Mouse (Mus musculus): ENCODE measurements around the gene Tmem37.
A peak's percentile ranks its signal among the peaks of the same experiment; 100 is the strongest.

The Tmem37 gene

GRCm38 (mm10) chr1:120093482-120094134, 19.7 kb upstream of the Tmem37 start:
- peak; percentile 60 for DNase-seq (ENCODE audit: low read depth, low spot score)

GRCm38 (mm10) chr1:120090880-120091570, 17.2 kb upstream of the Tmem37 start:
- DNase-seq (ENCODE audit: low read depth, low spot score) = no peak

- no peak for DNase-seq (ENCODE audit: low read depth, low spot score)
These were observed 15.3 kb upstream of the Tmem37 start for GRCm38 (mm10) chr1:120089180-120089579.

GRCm38 (mm10) chr1:120086644-120087043, 12.8 kb upstream of the Tmem37 start:
- DNase-seq (ENCODE audit: low read depth, low spot score) = no peak

GRCm38 (mm10) chr1:120085696-120086095, 11.8 kb upstream of the Tmem37 start:
- DNase-seq (ENCODE audit: low read depth, low spot score) = no peak

- DNase-seq (ENCODE audit: low read depth, low spot score) = no peak
These were observed 10.1 kb upstream of the Tmem37 start for GRCm38 (mm10) chr1:120083921-120084517.

GRCm38 (mm10) chr1:120082957-120083585, 9.2 kb upstream of the Tmem37 start:
- DNase-seq (ENCODE audit: low read depth, low spot score) = no peak

- DNase-seq (ENCODE audit: low read depth, low spot score) = no peak
These were observed 6.8 kb upstream of the Tmem37 start for GRCm38 (mm10) chr1:120080632-120081031.

- DNase-seq (ENCODE audit: low read depth, low spot score) = no peak
These were observed 4.0 kb upstream of the Tmem37 start for GRCm38 (mm10) chr1:120077746-120078410.

GRCm38 (mm10) chr1:120075507-120075906, 1.6 kb upstream of the Tmem37 start:
- DNase-seq (ENCODE audit: low read depth, low spot score) = no peak

GRCm38 (mm10) chr1:120074931-120075330, 1.1 kb upstream of the Tmem37 start:
- no peak for DNase-seq (ENCODE audit: low read depth, low spot score)

GRCm38 (mm10) chr1:120074307-120074702, 431 bp upstream of the Tmem37 start:
- DNase-seq (ENCODE audit: low read depth, low spot score) = no peak

GRCm38 (mm10) chr1:120072900-120073299, 974 bp downstream of the Tmem37 start:
- no peak for DNase-seq (ENCODE audit: low read depth, low spot score)

- DNase-seq (ENCODE audit: low read depth, low spot score) = no peak
These were observed 2.7 kb downstream of the Tmem37 start for GRCm38 (mm10) chr1:120071133-120071532.

GRCm38 (mm10) chr1:120070168-120070567, 3.7 kb downstream of the Tmem37 start:
- no peak for DNase-seq (ENCODE audit: low read depth, low spot score)

- no peak for DNase-seq (ENCODE audit: low read depth, low spot score)
These were observed 4.8 kb downstream of the Tmem37 start for GRCm38 (mm10) chr1:120069120-120069519.

- DNase-seq (ENCODE audit: low read depth, low spot score) = no peak
These were observed 7.2 kb downstream of the Tmem37 start for GRCm38 (mm10) chr1:120066625-120067024.

GRCm38 (mm10) chr1:120066159-120066558, 7.7 kb downstream of the Tmem37 start:
- DNase-seq (ENCODE audit: low read depth, low spot score) = no peak

GRCm38 (mm10) chr1:120064036-120064682, 9.7 kb downstream of the Tmem37 start:
- DNase-seq (ENCODE audit: low read depth, low spot score) = no peak

GRCm38 (mm10) chr1:120062231-120062630, 11.6 kb downstream of the Tmem37 start:
- DNase-seq (ENCODE audit: low read depth, low spot score) = no peak

- DNase-seq (ENCODE audit: low read depth, low spot score) = no peak
These were observed 13.2 kb downstream of the Tmem37 start for GRCm38 (mm10) chr1:120060687-120061086.

Measured in retina, postnatal 7 days (tissue).